Mouse (Mus musculus): ENCODE results near the gene Gm12169. TPM values are rescaled to one million over a fixed set of nuclear protein-coding genes. Genes with fewer than 3 reads are reported as not detected.
"Not testable (repeated sequence)": the region's sequence is repeated elsewhere in the genome, so short reads cannot be mapped to it uniquely, and the experiment has no call there.

The Gm12169 gene
- not detected in 2 replicates for polyA plus RNA-seq (2012; rRNA removed)

- TF ChIP-seq POLR2A (IDR thresholded peaks at IDR 0.05; ENCODE audit: borderline replicate concordance, extremely low read depth, insufficient read depth, insufficient read length, poor library complexity, severe bottlenecking) = no peak
- TF ChIP-seq CTCF (IDR thresholded peaks at IDR 0.05; ENCODE audit: borderline replicate concordance, extremely low read depth, insufficient read depth, insufficient read length) = no peak
- DNase-seq (ENCODE audit: low read depth) = no peak
Observed at GRCm38 (mm10) chr11:46523912-46524311, at the start of gene Gm12169. Gm12169 (plus strand) TSS chr11:46524212.

DNA sequence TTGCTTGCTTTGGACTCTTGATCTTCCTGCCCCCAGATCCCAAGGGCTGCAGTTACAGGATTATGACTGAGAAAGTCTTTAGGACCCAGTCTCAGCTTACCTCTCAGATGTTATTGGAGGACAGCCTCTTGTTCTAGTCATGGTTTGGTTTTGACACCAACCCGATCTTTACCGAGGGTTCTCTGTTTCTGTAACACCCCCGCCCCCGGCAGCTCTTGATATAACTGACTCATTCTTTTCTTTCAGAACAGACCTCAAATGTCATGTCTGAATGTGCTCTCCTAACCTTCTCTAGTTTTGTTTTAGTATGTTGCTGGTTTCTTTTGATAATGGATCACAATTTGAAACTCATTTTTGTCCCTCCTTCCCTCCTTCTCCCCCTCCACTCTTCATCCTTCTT lies 49.8 kb upstream of the Gm12169 start:
- TF ChIP-seq POLR2A (IDR thresholded peaks at IDR 0.05; ENCODE audit: borderline replicate concordance, extremely low read depth, insufficient read depth, insufficient read length, poor library complexity, severe bottlenecking) (no peak), CTCF (IDR thresholded peaks at IDR 0.05; ENCODE audit: borderline replicate concordance, extremely low read depth, insufficient read depth, insufficient read length) (no peak)

GRCm38 (mm10) chr11:46479311-46479710 lies 44.7 kb upstream of the Gm12169 start:
- no peak for DNase-seq (ENCODE audit: low read depth)
- TF ChIP-seq POLR2A (IDR thresholded peaks at IDR 0.05; ENCODE audit: borderline replicate concordance, extremely low read depth, insufficient read depth, insufficient read length, poor library complexity, severe bottlenecking) (no peak), CTCF (IDR thresholded peaks at IDR 0.05; ENCODE audit: borderline replicate concordance, extremely low read depth, insufficient read depth, insufficient read length) (no peak)

More for the DNA sequence above, 49.8 kb upstream of the Gm12169 start:
- DNase-seq (ENCODE audit: low read depth) = no peak

- no peak for TF ChIP-seq CTCF (IDR thresholded peaks at IDR 0.05; ENCODE audit: borderline replicate concordance, extremely low read depth, insufficient read depth, insufficient read length)
- no peak for TF ChIP-seq POLR2A (IDR thresholded peaks at IDR 0.05; ENCODE audit: borderline replicate concordance, extremely low read depth, insufficient read depth, insufficient read length, poor library complexity, severe bottlenecking)
- no peak for DNase-seq (ENCODE audit: low read depth)
Observed at GRCm38 (mm10) chr11:46480517-46480916, 43.5 kb upstream of the Gm12169 start.

DNA sequence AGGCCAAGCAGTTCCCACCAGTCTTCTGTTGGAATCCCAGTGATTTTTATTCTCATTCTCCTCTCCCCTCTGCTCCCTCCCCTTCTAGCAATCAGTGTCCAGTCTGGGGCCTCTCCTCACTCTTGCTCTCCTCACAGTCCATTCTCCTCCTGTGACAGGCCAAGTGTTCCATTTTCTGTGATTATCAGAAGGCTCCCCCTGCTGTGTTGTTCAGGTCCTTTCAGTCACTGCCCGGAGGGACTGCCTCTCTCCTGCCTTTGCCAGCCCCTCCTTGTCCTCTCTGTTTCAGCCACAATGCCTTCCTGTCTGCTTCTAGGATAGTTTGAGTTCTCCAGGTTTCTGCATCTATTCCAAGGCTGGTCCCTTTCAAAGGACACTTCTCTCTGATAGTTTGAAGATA lies 35.8 kb upstream of the Gm12169 start:
- TF ChIP-seq POLR2A (IDR thresholded peaks at IDR 0.05; ENCODE audit: borderline replicate concordance, extremely low read depth, insufficient read depth, insufficient read length, poor library complexity, severe bottlenecking) (no peak), CTCF (IDR thresholded peaks at IDR 0.05; ENCODE audit: borderline replicate concordance, extremely low read depth, insufficient read depth, insufficient read length) (peak; percentile 5; the same call in 1 of the 2 replicates)
- peak; percentile 2 for DNase-seq (ENCODE audit: low read depth)

DNA sequence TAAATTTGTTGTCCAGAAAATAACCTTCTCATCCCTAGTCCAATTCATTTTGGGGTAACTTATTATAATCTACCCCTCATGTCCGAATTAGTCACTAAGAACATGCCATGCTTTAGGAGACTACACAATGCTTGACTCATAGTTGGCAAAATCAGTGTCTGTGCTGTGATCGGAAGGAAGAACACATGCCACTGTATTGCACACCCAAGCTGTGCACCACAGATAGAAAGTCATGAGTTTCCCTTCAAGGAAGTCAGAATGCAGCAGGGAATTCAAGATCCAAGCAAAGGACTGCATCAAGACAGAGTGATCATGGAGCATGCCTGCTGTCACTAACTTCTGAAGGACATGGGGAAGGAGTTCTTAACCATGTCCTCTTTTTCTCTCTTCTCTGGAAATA lies 35.4 kb upstream of the Gm12169 start:
- DNase-seq (ENCODE audit: low read depth) = no peak
- TF ChIP-seq POLR2A (IDR thresholded peaks at IDR 0.05; ENCODE audit: borderline replicate concordance, extremely low read depth, insufficient read depth, insufficient read length, poor library complexity, severe bottlenecking) (no peak), CTCF (IDR thresholded peaks at IDR 0.05; ENCODE audit: borderline replicate concordance, extremely low read depth, insufficient read depth, insufficient read length) (no peak)

DNA sequence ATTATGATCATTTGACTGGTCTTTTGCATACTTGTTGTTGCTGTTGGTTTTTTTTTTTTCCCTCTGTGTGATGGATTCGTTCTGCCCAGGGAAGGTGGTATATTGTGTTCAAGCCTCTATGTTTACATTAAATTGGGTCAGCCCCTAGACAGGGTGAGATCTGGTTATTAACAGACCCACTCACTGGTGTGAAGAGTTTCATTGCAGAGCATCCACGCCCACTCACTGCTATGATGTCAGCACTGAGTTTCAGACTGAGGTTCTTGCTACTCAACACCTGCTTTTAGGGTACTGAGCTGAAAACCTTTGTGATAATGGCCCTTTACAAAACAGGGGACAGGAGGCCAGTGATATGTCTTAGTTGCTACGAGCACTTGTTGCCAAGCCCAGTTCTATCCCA lies 16.9 kb upstream of the Gm12169 start:
- TF ChIP-seq POLR2A (IDR thresholded peaks at IDR 0.05; ENCODE audit: borderline replicate concordance, extremely low read depth, insufficient read depth, insufficient read length, poor library complexity, severe bottlenecking) (no peak), CTCF (IDR thresholded peaks at IDR 0.05; ENCODE audit: borderline replicate concordance, extremely low read depth, insufficient read depth, insufficient read length) (no peak)
- no peak for DNase-seq (ENCODE audit: low read depth)

DNA sequence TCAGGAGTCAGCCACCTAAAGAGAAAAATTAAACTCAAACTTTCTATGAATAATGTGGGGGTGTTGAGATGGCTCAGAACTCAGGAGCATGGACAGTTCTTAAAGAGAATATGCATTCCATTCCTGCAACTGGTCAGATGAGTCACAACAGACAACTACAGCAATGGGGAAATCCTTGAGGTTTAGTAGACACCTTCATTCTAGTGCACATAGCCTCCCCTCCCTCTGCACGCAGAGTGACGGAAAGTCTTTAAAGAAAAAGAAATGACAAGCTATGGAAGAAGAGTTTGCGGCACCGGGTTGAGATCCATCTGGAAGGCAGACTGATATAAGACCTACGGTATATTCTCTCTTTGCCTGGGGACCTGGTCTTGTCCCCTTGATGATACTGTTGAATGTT lies 14.1 kb upstream of the Gm12169 start:
- no peak for DNase-seq (ENCODE audit: low read depth)
- TF ChIP-seq POLR2A (IDR thresholded peaks at IDR 0.05; ENCODE audit: borderline replicate concordance, extremely low read depth, insufficient read depth, insufficient read length, poor library complexity, severe bottlenecking) = no peak
- no peak for TF ChIP-seq CTCF (IDR thresholded peaks at IDR 0.05; ENCODE audit: borderline replicate concordance, extremely low read depth, insufficient read depth, insufficient read length)

GRCm38 (mm10) chr11:46521341-46521740 lies 2.7 kb upstream of the Gm12169 start:
- DNase-seq (ENCODE audit: low read depth) = not testable (repeated sequence)

DNA sequence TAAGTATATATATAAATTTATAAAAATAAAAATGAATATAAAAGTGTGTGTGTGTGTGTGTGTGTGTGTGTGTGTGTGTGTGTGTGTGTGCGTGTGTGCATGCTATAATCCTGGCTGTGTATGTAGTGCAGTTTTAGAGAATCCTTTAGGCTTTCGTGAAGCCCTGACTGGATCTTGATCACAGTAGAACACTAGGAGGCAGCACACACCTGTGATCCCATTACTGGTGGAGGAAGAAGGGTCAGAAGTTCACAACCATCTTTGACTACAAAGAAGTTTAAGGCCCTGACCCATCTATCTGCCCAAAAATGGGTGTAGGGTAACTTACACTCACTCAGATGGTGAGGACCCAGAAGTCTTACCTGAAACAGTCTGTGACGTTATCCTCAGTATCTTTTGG lies 1.3 kb upstream of the Gm12169 start:
- no peak for DNase-seq (ENCODE audit: low read depth)
- peak; percentile 21; the same call in 1 of the 2 replicates for TF ChIP-seq CTCF (IDR thresholded peaks at IDR 0.05; ENCODE audit: borderline replicate concordance, extremely low read depth, insufficient read depth, insufficient read length)
- no peak for TF ChIP-seq POLR2A (IDR thresholded peaks at IDR 0.05; ENCODE audit: borderline replicate concordance, extremely low read depth, insufficient read depth, insufficient read length, poor library complexity, severe bottlenecking)

GRCm38 (mm10) chr11:46530149-46530548 lies 6.1 kb downstream of the Gm12169 start:
- no peak for TF ChIP-seq POLR2A (IDR thresholded peaks at IDR 0.05; ENCODE audit: borderline replicate concordance, extremely low read depth, insufficient read depth, insufficient read length, poor library complexity, severe bottlenecking)
- TF ChIP-seq CTCF (IDR thresholded peaks at IDR 0.05; ENCODE audit: borderline replicate concordance, extremely low read depth, insufficient read depth, insufficient read length) = no peak
- no peak for DNase-seq (ENCODE audit: low read depth)

DNA sequence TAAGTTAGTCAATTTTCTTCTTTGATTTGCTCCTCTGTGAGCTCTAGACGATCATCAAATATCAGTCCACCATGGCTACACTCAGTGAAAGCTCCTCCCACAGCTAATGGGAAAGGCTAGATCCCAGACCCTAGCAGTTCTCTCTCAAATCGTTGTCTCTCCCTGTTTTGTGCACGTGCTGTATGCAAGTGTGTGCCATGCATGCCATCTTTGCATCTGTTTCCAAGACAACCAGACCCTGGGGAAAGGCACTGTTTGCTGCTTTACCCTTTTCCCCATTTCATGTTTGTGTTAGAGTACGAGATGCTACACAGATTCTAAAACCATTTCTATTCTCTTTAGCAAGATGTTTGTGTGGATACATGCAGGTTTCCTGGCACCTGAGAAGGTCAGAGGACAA lies 13.0 kb downstream of the Gm12169 start:
- peak; percentile 5 for DNase-seq (ENCODE audit: low read depth)
- TF ChIP-seq CTCF (IDR thresholded peaks at IDR 0.05; ENCODE audit: borderline replicate concordance, extremely low read depth, insufficient read depth, insufficient read length) (no peak), POLR2A (IDR thresholded peaks at IDR 0.05; ENCODE audit: borderline replicate concordance, extremely low read depth, insufficient read depth, insufficient read length, poor library complexity, severe bottlenecking) (no peak)

DNA sequence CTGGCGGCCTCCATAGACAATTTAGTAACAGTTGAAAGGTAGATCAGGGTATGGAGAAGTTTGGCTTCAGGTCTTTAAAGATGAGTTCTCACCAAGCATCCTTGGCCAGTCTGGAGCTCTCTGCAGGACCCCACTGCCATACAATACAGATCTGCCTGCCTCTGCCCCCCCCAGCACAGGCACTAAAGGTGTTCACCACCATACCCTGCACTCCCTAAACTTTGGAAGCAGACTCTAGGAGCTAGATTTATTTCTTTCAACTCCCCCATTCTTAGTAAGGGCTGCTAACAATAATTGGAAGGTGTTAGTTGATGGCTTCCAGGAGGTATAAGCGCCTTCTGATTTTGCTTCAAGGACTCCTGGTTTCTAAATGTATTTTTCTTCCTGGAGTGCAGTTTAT lies 19.5 kb downstream of the Gm12169 start:
- TF ChIP-seq CTCF (IDR thresholded peaks at IDR 0.05; ENCODE audit: borderline replicate concordance, extremely low read depth, insufficient read depth, insufficient read length) = no peak
- no peak for TF ChIP-seq POLR2A (IDR thresholded peaks at IDR 0.05; ENCODE audit: borderline replicate concordance, extremely low read depth, insufficient read depth, insufficient read length, poor library complexity, severe bottlenecking)
- no peak for DNase-seq (ENCODE audit: low read depth)
